27 mouse cellular contexts compared by ENCODE assay signal in genomic region chr4:120150345-120150920, GRCm38 (mm10). TPM values are rescaled to one million over a fixed set of nuclear protein-coding genes. Genes with fewer than 3 reads are reported as not detected.
"Had no signal": no experiment of that assay in that cellular context is flagged by ENCODE, and none has a peak within 500 bp of the region (broad histone marks: within the 10 kb centered on the region; RNA-seq: fewer than 3 reads in every experiment).

No protein-coding gene starts in this region.

- H3K9ac ChIP-seq: kidney, embryonic 15.5 days; limb, embryonic 12.5 days; limb, embryonic 15.5 days; liver, embryonic 14.5 days; liver, postnatal 0 days; lung, embryonic 14.5 days; neural tube, embryonic 12.5 days; neural tube, embryonic 15.5 days had no signal

- DNase-seq: kidney, postnatal 10 days; kidney, postnatal 36 days; left cerebral cortex, postnatal 4 days; liver, postnatal 0 days; lung, embryonic 14.5 days; midbrain, embryonic 14.5 days; right cerebral cortex, adult 18-20 months; right cerebral cortex, postnatal 14 days; right cerebral cortex, postnatal 4 days; thymus, adult 2 months; thymus, postnatal 14 days; thymus, postnatal 4 days had no signal

- H3K27me3 ChIP-seq: limb, embryonic 15.5 days had no signal

- H3K4me3 ChIP-seq: kidney, embryonic 15.5 days; limb, embryonic 12.5 days; limb, embryonic 15.5 days; neural tube, embryonic 12.5 days; neural tube, embryonic 15.5 days had no signal

- H3K4me2 ChIP-seq: kidney, embryonic 15.5 days; limb, embryonic 12.5 days; limb, embryonic 15.5 days; liver, embryonic 11.5 days; lung, embryonic 14.5 days; neural tube, embryonic 12.5 days; neural tube, embryonic 15.5 days had no signal

- H3K27ac ChIP-seq: kidney, embryonic 15.5 days; limb, embryonic 12.5 days; limb, embryonic 15.5 days; liver, embryonic 14.5 days; macrophage; neural tube, embryonic 12.5 days; neural tube, embryonic 15.5 days; stomach, postnatal 0 days had no signal

- H3K36me3 ChIP-seq: kidney, embryonic 15.5 days; limb, embryonic 12.5 days; limb, embryonic 15.5 days; neural tube, embryonic 12.5 days; neural tube, embryonic 15.5 days had no signal

- H3K9me3 ChIP-seq: kidney, embryonic 15.5 days; limb, embryonic 12.5 days; limb, embryonic 15.5 days; neural tube, embryonic 12.5 days; neural tube, embryonic 15.5 days had no signal

- ATAC-seq: liver, postnatal 0 days; lung, postnatal 0 days had no signal

RNA-seq across cellular contexts. Expression of gene Edn2, which starts 10.6 kb away (rescaled TPM):
- total RNA-seq: layer of hippocampus, adult 8-10 months; layer of hippocampus, postnatal 10 days; left cerebral cortex, postnatal 14 days; left cerebral cortex, postnatal 4 days; megakaryocyte, adult 5-6 weeks; midbrain, postnatal 0 days had no signal
- polyA plus RNA-seq: macrophage; neural tube, embryonic 12.5 days had no signal
